Mouse (Mus musculus): ENCODE measurements around the gene Tcp11l2. TPM values are rescaled to one million over a fixed set of nuclear protein-coding genes. Genes with fewer than 3 reads are reported as not detected.

Gene Tcp11l2
- polyA plus RNA-seq, 1 experiment from 2014 or later: 6.4 TPM

DNA sequence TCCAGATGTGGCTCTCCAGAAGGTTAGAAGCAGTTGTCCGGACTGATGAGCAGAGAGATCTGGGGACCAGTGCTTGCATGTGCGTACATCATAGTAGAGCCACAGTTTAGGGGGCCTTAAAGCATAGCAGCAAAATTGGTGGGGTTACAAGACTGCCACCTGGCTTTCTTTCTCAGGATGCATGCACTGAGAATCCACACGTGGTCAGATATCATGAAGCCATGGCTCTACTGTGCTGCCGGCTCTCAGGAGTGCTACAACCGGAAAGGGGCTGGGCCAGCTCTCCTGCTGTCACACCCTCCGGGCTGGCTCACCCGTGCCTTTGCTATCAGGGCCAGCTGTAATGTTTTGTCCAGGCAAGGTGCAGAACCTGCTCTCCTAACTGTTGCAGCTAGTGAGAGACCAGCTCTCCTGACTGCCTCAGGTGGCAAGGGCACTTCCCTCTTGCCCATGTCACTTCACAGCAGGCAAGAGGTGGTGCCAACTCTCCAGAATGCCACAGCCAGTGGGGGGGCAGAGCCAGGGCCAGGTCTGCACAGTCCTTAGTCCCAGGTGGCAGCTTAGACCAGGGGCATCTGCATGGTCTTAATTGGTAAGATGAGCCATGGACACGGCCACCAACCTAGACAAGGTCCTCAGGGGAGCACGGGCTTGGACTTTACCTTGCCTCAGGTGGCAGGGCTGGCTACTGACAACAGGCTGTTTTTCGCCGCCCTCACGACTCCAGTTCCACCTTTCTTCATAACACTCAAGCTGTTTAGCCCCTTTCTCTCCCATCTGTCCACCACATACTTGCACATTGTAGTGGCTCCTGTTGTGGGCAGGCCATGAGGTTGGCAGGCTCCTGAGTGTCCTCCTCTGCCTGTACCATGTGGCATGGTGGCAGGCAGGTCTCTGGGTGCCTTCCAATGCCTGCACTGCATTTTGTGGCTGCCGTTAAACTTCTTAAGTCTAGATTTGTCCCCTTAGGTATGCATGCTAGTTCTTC lies 13.6 kb upstream of the Tcp11l2 start:
- no peak overlapping the region for H3K27ac ChIP-seq
- no peaks in the 10 kb centered on the region for H3K9me3 ChIP-seq
- no peaks in the 10 kb centered on the region for H3K36me3 ChIP-seq
- no peak overlapping the region for H3K4me3 ChIP-seq
- 58% methylated on average over 13 of the region's 13 CpGs for WGBS
- no peaks in the 10 kb centered on the region for H3K27me3 ChIP-seq (ENCODE audit: insufficient read depth, poor library complexity, severe bottlenecking)
- DNase-seq (ENCODE audit: low spot score): no peak
- peaks cover 9% of the 10 kb centered on the region; the same call in 1 of the 2 replicates for H3K4me1 ChIP-seq

DNA sequence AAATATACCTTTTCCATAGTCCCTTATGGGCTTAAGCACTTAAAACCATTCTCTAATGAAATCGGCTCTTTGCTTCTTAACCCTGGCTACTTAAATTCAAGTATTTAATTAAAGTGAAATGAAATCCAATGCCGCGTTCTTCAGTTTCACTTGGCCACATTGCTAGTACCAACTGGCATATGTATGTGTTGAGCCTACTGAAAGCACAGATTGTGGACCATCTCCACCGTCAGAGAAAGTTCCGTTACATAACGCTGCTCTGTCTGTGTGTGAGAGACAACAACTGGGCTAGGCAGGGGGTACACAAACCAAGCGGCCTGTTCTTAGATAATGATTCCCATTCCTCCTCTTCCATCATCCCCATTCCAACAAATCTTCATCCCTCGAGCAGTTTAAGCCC lies 12.0 kb upstream of the Tcp11l2 start:
- H3K9me3 ChIP-seq: no peaks in the 10 kb centered on the region
- WGBS: 78% methylated on average over 8 of the region's 8 CpGs
- peaks cover 9% of the 10 kb centered on the region; the same call in 1 of the 2 replicates for H3K4me1 ChIP-seq
- DNase-seq (ENCODE audit: low spot score): no peak
- no peak overlapping the region for H3K4me3 ChIP-seq
- no peaks in the 10 kb centered on the region for H3K36me3 ChIP-seq
- H3K27ac ChIP-seq: no peak overlapping the region
- no peaks in the 10 kb centered on the region for H3K27me3 ChIP-seq (ENCODE audit: insufficient read depth, poor library complexity, severe bottlenecking)

DNA sequence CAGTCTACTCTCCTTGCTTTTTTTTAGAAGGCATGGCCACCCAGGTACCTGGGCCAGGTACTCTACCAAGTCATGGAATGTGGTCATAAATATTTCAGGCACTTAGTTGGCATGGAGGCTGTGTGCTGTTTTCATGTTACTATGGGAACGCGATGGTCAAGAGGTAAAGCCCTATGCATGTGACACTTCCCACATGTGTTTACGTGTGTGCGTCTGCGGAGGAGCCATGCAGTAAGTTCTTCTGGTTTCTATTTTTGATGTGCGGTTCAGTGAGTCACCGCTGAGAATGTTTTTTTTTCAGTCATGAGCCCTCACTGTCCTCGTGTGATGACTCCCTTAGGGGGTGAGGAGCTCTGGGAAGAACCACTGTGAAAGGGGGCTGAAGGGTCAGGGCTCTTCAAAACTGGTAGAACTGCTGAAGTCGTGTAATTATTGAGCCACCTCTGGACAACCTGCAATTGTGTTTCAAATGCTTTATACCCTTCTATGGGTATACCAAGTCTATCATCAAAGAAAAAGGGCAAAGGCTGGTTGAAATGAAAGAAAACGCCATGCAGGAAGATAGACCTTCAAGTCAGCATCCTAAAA lies 5.3 kb upstream of the Tcp11l2 start:
- whole genome bisulfite sequencing: 77% methylated on average over 10 of the region's 10 CpGs
- Histone ChIP-seq H3K36me3 (no peaks in the 10 kb centered on the region), H3K4me1 (peaks cover 4% of the 10 kb centered on the region; the same call in 1 of the 2 replicates)

DNA sequence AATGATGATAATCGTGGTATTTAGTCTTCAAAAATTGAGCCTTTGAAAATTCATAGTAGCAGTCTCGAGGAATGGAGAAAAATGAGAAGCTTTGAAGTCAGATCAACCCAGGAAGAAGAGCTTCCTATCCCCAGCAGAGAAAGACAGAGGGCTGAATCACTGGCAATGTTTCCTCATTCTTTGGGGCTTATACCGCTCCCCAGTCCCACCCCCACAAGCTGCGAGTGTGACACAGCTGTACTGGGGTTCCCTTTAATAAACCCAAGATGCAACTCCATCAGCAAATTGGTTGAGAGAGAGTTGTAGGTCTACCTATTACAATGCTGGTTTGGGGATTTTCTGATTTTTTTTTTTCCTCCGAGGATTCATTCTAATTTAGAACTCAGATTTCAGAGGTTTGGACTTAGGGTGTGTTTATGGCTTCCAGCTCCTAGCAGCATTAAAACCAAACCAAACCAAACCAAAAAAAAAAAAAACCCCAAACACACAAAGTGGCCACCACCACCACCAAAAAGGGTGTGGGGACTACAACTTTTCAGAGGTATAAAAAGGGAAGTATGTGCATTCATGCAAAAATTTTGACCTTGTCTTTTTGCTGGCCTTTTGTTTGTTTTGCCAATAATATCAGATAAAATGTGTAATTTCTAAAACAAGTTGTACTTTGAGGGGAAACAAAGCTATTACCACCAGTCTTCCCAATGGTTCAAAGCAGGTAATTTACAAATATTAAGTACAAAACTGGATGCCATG lies 2.6 kb upstream of the Tcp11l2 start:
- no peak overlapping the region for H3K27ac ChIP-seq
- WGBS: 59% methylated on average over 5 of the region's 5 CpGs

More for the DNA sequence above, 5.3 kb upstream of the Tcp11l2 start:
- Histone ChIP-seq H3K4me3 (no peak overlapping the region), H3K9me3 (no peaks in the 10 kb centered on the region), H3K27me3 (ENCODE audit: insufficient read depth, poor library complexity, severe bottlenecking) (no peaks in the 10 kb centered on the region), H3K27ac (no peak overlapping the region)
- DNase-seq (ENCODE audit: low spot score): no peak

DNA sequence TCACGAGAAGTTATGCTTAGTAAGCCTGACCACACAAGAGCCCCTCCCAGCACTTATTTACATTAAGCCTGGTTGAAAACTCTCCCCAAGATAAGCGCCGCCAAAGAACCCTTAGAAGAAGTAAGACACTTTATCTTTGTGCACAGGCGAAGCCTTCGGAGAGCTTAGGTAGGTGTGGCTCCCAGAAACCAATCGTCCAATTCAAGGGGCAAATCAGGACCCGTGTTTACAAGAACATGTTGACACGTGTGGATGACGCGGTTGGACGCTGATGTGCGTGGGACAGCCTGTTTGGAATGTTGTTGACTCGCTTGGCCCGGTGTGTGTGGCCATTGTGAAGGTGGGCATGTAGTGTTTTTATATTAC lies 414 bp upstream of the Tcp11l2 start:
- H3K4me1 ChIP-seq: peaks cover 18% of the 10 kb centered on the region
- H3K4me3 ChIP-seq: peak overlapping the region; percentile 96
- no peaks in the 10 kb centered on the region for H3K9me3 ChIP-seq
- H3K27me3 ChIP-seq (ENCODE audit: insufficient read depth, poor library complexity, severe bottlenecking): no peaks in the 10 kb centered on the region; the same call in 1 of the 2 replicates
- no peaks in the 10 kb centered on the region for H3K36me3 ChIP-seq
- H3K27ac ChIP-seq: peak overlapping the region; percentile 96
- DNase-seq (ENCODE audit: low spot score): peak; percentile 94
- WGBS: under 1% methylated on average over 14 of the region's 14 CpGs

More for the DNA sequence above, 2.6 kb upstream of the Tcp11l2 start:
- Histone ChIP-seq H3K27me3 (ENCODE audit: insufficient read depth, poor library complexity, severe bottlenecking) (no peaks in the 10 kb centered on the region; the same call in 1 of the 2 replicates), H3K4me3 (no peak overlapping the region), H3K4me1 (peaks cover 18% of the 10 kb centered on the region), H3K9me3 (no peaks in the 10 kb centered on the region), H3K36me3 (no peaks in the 10 kb centered on the region)
- no peak for DNase-seq (ENCODE audit: low spot score)

DNA sequence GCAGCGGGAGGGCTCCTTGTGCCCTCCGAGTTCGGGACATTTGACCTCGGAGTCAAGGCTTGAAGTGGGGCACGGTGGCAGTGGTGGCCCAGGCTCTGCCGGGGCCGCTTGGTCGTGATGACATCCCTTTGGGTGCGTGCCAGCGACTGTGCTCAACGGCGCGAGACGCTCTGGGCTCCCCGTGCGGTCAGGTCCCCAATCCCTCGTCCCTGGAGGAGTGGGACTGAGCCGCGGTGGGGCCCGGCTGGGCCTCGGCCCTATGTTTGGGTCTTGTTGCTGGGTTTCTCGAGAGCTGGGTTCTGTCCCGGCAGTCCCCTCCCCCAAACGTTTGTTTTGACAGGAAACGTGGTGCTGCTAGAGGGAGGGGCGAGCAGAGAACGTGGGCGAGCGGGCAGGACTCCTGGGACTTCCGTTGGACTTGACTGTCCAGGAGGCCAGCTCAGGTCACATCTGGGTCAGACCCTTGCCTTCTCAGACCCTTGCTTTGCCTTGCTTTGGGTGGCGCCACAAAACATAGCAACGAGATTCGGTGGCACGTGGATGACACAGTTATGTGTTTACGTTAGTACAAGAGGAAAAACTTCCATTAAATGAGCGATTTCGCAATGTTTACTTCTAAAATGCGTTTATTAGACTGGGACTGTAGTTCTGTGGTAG lies 773 bp downstream of the Tcp11l2 start:
- Histone ChIP-seq H3K4me1 (peaks cover 26% of the 10 kb centered on the region), H3K36me3 (no peaks in the 10 kb centered on the region), H3K4me3 (peak overlapping the region; percentile 96), H3K9me3 (no peaks in the 10 kb centered on the region), H3K27me3 (ENCODE audit: insufficient read depth, poor library complexity, severe bottlenecking) (no peaks in the 10 kb centered on the region; the same call in 1 of the 2 replicates), H3K27ac (peak overlapping the region; percentile 96)
- WGBS: 3% methylated on average over 38 of the region's 38 CpGs
- peak; percentile 87 for DNase-seq (ENCODE audit: low spot score)

DNA sequence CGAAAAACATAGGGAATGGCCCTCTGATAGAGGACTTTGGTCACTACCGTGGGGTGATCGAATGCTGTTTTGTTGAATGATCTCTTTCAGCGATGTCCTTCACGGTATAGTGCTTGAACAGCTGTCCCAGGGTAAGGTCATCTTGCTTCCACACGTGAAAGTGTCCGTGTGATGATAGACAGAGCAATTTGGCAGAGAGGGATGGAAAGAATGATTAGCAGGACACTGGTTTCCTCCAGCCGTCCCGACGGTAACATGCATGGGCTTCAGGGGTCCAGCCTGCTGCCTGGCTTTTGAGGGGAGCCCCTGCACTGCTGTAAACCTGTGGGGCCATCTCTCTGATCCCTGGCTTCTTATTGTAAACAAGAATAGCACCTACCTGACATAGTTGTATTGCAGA lies 2.3 kb downstream of the Tcp11l2 start:
- H3K4me1 ChIP-seq: peaks cover 27% of the 10 kb centered on the region
- H3K27ac ChIP-seq: no peak overlapping the region
- H3K4me3 ChIP-seq: no peak overlapping the region
- 68% methylated on average over 10 of the region's 10 CpGs for WGBS
- H3K36me3 ChIP-seq: no peaks in the 10 kb centered on the region
- no peaks in the 10 kb centered on the region for H3K9me3 ChIP-seq
- H3K27me3 ChIP-seq (ENCODE audit: insufficient read depth, poor library complexity, severe bottlenecking): no peaks in the 10 kb centered on the region; the same call in 1 of the 2 replicates
- DNase-seq (ENCODE audit: low spot score): no peak

DNA sequence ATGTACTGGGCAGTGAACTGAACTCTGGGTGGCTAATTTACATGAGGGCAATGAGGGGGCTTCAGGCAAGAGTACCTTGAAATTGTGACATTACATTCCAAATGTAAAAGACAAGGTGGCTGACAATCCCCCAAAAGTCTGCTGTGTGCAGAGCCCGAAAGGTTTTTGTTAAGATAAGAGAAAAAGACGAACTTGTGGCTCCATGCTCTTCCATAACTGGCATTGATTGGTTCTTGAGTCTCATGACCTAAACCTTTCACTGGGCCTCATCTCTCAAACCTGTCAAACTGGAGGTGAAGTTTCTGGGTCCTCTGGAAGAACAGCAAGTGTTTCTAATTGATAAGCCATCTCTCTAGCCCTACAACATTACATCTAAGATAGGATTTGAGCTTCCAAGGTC lies 3.1 kb downstream of the Tcp11l2 start:
- peaks cover 31% of the 10 kb centered on the region for H3K4me1 ChIP-seq
- H3K4me3 ChIP-seq: no peak overlapping the region
- no peak overlapping the region for H3K27ac ChIP-seq
- no peaks in the 10 kb centered on the region for H3K9me3 ChIP-seq
- no peaks in the 10 kb centered on the region; the same call in 1 of the 2 replicates for H3K27me3 ChIP-seq (ENCODE audit: insufficient read depth, poor library complexity, severe bottlenecking)
- H3K36me3 ChIP-seq: no peaks in the 10 kb centered on the region
- 69% methylated on average over 2 of the region's 2 CpGs for WGBS
- DNase-seq (ENCODE audit: low spot score): no peak

DNA sequence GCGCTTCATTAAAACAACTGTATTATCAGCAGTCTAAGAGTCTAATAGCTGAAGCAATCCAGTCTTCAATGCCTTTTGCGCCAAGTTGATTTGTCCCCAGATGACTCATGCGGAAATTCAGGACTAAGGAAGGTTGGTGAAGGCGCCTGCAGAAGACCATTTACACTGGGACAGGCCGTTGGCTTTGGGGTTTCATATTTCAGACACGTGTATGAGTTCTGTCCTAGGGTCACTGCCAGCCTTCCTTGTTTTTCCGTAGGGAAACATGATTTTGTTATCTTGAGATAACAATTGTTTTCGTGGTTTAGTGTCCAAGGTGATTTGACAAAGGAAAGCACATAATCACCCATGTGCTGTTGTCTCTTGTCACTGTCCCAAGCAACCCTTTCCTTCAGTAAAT lies 4.8 kb downstream of the Tcp11l2 start:
- Histone ChIP-seq H3K4me3 (no peak overlapping the region), H3K9me3 (no peaks in the 10 kb centered on the region), H3K27me3 (ENCODE audit: insufficient read depth, poor library complexity, severe bottlenecking) (no peaks in the 10 kb centered on the region; the same call in 1 of the 2 replicates), H3K27ac (no peak overlapping the region), H3K4me1 (peaks cover 36% of the 10 kb centered on the region), H3K36me3 (no peaks in the 10 kb centered on the region)
- 40% methylated on average over 8 of the region's 8 CpGs for WGBS
- no peak for DNase-seq (ENCODE audit: low spot score)

DNA sequence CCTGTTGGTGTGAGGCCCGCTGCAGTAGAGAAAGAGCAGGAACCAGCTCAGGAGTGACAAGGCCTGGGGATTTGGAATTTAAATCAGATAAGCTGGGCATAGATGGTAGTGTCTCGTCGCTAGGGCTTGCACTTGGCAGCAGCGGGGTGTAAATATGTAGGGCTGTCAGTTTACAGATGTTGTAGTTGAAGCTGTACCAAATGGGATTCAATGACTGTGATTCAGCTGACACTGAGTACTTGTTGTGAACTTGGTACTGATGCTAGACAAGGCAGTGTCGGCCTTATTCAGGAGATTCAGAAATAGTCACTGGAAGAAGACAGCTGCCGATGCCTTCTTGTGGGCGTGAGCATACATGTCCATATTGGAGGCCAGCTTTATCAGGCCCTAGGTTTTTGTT lies 5.8 kb downstream of the Tcp11l2 start:
- H3K36me3 ChIP-seq: no peaks in the 10 kb centered on the region
- H3K4me3 ChIP-seq: no peak overlapping the region
- WGBS: 61% methylated on average over 7 of the region's 7 CpGs
- peaks cover 31% of the 10 kb centered on the region for H3K4me1 ChIP-seq
- H3K9me3 ChIP-seq: no peaks in the 10 kb centered on the region
- no peak for DNase-seq (ENCODE audit: low spot score)
- H3K27me3 ChIP-seq (ENCODE audit: insufficient read depth, poor library complexity, severe bottlenecking): no peaks in the 10 kb centered on the region; the same call in 1 of the 2 replicates
- H3K27ac ChIP-seq: no peak overlapping the region

DNA sequence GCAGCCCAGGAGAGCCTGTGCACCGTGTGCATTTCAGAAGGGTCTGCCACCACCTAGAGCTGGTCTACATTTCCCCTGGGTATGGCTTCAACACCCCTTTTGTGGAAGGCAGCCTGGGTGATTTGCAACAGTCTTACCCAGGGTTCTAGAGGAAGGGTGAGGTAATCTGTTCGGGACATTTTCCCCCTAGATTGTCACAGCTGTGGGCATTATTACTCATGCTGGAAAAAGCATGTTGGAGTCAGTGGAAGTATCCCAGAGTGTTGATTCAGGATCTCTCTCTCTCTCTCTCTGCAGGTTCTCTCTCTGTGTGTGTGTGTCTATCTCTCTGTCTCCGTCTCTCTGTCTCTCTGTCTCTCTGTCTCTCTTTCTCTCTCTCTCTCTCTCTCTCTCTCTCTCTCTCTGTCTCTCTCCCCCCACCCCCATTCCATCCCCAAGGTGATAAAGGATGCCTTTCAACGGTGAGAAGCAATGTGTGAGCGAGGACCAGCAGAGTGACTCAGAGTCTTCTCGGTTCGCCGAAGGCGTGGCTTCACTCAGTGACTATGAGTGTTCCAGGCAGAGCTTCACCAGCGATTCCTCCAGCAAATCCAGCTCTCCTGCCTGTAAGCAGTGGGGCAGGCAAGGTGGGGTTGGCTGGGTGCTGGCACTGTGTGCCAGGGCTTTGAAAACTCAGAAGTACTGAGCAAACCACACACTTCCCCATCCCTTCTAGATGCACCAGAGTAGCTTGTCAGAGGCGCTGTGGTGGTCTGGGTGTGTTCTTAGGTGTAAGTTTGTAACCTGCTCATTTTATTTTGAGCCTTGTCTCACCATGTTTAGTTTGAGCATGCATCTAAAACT lies 8.2 kb downstream of the Tcp11l2 start:
- 0 out of 2 replicates have a peak overlapping the region, but pooled peaks have one; percentile 8 for H3K4me3 ChIP-seq
- no peaks in the 10 kb centered on the region; the same call in 1 of the 2 replicates for H3K27me3 ChIP-seq (ENCODE audit: insufficient read depth, poor library complexity, severe bottlenecking)
- H3K9me3 ChIP-seq: no peaks in the 10 kb centered on the region
- no peak for DNase-seq (ENCODE audit: low spot score)
- H3K4me1 ChIP-seq: peaks cover 21% of the 10 kb centered on the region
- H3K36me3 ChIP-seq: no peaks in the 10 kb centered on the region
- peak overlapping the region; percentile 10; the same call in 1 of the 2 replicates for H3K27ac ChIP-seq
- WGBS: 39% methylated on average over 11 of the region's 11 CpGs
